In the genomic region with DNA sequence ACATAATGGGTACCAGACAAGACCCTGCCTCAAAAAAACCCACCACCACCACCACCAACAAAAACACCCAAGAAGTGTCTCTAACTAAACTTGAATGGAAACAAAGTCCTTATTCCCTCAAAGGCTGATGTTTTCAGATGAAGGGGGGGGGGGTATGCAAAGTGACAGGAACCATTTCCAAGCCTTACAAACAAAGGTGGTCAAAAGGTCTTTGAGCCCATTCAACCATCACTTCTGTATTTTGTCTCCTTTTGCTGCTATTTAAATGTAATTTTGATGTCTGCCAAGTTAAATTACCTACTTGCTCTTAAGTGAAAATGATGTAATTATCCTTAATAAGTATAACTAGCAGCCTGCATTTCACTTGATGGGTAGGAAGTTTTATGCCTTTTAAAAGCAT, we compare ENCODE assay signal across 26 mouse cellular contexts. TPM values are rescaled to one million over a fixed set of nuclear protein-coding genes. Genes with fewer than 3 reads are reported as not detected.
"Had no signal": no experiment of that assay in that cellular context is flagged by ENCODE, and none has a peak within 500 bp of the region (broad histone marks: within the 10 kb centered on the region; RNA-seq: fewer than 3 reads in every experiment).

No protein-coding gene starts in this region.

- H3K4me2 ChIP-seq: lung, embryonic 14.5 days; midbrain, embryonic 12.5 days; neural tube, embryonic 13.5 days; neural tube, embryonic 15.5 days had no signal

- H3K9ac ChIP-seq: lung, embryonic 14.5 days; midbrain, embryonic 12.5 days; neural tube, embryonic 13.5 days; neural tube, embryonic 15.5 days had no signal

- DNase-seq: lung, embryonic 14.5 days; lung, postnatal 10 days; lung, postnatal 4 days; midbrain, embryonic 14.5 days; retina, postnatal 1 day; right cerebral cortex, adult 18-20 months; right cerebral cortex, postnatal 25 days; right cerebral cortex, postnatal 4 days; spleen, adult 18-20 months; thymus, adult 18-20 months; thymus, postnatal 14 days; thymus, postnatal 36 days had no signal

- ATAC-seq: midbrain, embryonic 16.5 days had no signal

- H3K9me3 ChIP-seq: midbrain, embryonic 10.5 days; midbrain, embryonic 12.5 days; neural tube, embryonic 13.5 days; neural tube, embryonic 15.5 days had no signal

- H3K36me3 ChIP-seq: midbrain, embryonic 10.5 days; midbrain, embryonic 12.5 days; neural tube, embryonic 13.5 days; neural tube, embryonic 15.5 days had no signal

- H3K4me3 ChIP-seq: midbrain, embryonic 10.5 days; midbrain, embryonic 12.5 days; myocyte; neural tube, embryonic 13.5 days; neural tube, embryonic 15.5 days had no signal

- H3K27ac ChIP-seq: midbrain, embryonic 10.5 days; midbrain, embryonic 12.5 days; neural tube, embryonic 13.5 days; neural tube, embryonic 15.5 days had no signal

- H3K27me3 ChIP-seq: midbrain, embryonic 12.5 days; neural tube, embryonic 13.5 days; neural tube, embryonic 15.5 days had no signal

RNA-seq across cellular contexts. Expression of gene Erv3, which starts 7.1 kb away (rescaled TPM):
- total RNA-seq: megakaryocyte, adult 5-6 weeks; megakaryocyte-erythroid progenitor cell, adult 5-6 weeks had no signal
- polyA plus RNA-seq: lung, embryonic 14.5 days; lung, embryonic 16.5 days; midbrain, embryonic 10.5 days; midbrain, embryonic 12.5 days; midbrain, embryonic 14.5 days; midbrain, embryonic 16.5 days; neural tube, embryonic 11.5 days; neural tube, embryonic 15.5 days; small intestine, adult 2 months; stomach, embryonic 14.5 days; stomach, embryonic 16.5 days had no signal

RNA-seq across cellular contexts. Expression of gene Prn, which starts 43.1 kb away (rescaled TPM):
- total RNA-seq: megakaryocyte, adult 5-6 weeks; megakaryocyte-erythroid progenitor cell, adult 5-6 weeks had no signal
- polyA plus RNA-seq: lung, embryonic 14.5 days; lung, embryonic 16.5 days; midbrain, embryonic 10.5 days; midbrain, embryonic 12.5 days; midbrain, embryonic 14.5 days; midbrain, embryonic 16.5 days; neural tube, embryonic 11.5 days; neural tube, embryonic 13.5 days; neural tube, embryonic 15.5 days; small intestine, adult 2 months; stomach, embryonic 14.5 days; stomach, embryonic 16.5 days; thymus, postnatal 0 days had no signal
